Mouse (Mus musculus): ENCODE data around the gene AB124611.

DNA sequence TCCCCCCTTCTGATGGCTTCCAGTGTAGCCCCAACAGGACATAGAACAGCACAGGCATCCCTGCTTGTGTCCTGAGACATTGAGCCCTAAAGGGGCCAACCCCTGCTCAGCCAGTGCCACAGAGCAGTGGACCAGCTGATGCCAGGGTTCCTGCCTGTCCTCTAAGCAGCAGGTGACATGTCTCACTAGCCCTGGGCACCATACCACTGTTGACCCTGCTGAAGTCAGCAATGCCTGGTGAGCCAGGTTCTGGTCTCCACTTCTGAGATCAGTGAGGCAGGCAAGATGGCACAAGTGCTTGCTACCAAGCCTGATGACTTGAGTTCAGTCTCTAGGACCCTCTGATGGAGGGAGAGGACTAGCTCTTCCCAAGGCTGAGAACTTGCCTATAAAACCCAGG is 20.2 kb upstream of the AB124611 start:
- TF ChIP-seq CTCF (IDR thresholded peaks at IDR 0.05; ENCODE audit: low read depth) (no peak), EP300 (IDR thresholded peaks at IDR 0.05; ENCODE audit: low read depth) (no peak)
